Mouse (Mus musculus): ENCODE measurements at regions not wholly inside any gene's neighbourhood (a gene's known extent, or its start where the extent isn't known, plus 50 kb on each side); places are given as distances from the start of the nearest gene placed in this dataset.

DNA sequence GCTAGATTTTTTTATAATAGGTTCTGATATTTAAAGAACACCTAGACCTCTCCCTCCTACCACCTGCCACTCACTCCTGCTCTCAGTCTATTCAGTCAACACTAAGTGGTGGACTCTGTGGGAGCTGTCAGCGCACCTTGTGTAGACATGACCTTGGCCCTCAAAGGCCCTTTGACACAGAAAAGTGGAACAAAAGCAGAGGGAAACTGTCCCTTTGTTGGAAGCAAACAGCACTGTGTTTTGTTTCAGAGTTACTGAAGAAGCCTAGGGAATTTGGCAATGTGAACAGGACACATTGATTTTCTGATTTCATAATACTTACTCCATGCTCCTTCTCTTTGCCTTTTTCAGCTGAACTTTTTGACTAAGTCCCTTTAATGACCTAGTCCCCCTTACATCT is 146.7 kb downstream of the Postn start:
- no peak for TF ChIP-seq CTCF (IDR thresholded peaks at IDR 0.05; ENCODE audit: low read depth, low read length)
- TF ChIP-seq GATA1 (IDR thresholded peaks at IDR 0.05; ENCODE audit: borderline replicate concordance, low read length) = no peak
